Mouse (Mus musculus): ENCODE results near the gene A930018P22Rik. TPM values are rescaled to one million over a fixed set of nuclear protein-coding genes. Genes with fewer than 3 reads are reported as not detected.

A930018P22Rik gene
- total RNA-seq, 1 experiment, result not detected

- in situ Hi-C loops (cut with MboI; ENCODE audit: low sequenced_read_pairs in 2 of 2, unreplicated experiment in 2 of 2), result loop anchor here in 1 of 2 experiments (25.0 kb wide), 1 partner anchor 295 kb away; no protein-coding TSS in a partner anchor
- no peaks in the 10 kb centered on the region for H3K36me3 ChIP-seq (ENCODE audit: control insufficient read depth, insufficient read depth, low read length, poor library complexity, severe bottlenecking)
- H3K4me3 ChIP-seq (ENCODE audit: insufficient read depth in 1 of 2, low read depth in 1 of 2, low read length in 2 of 2, poor library complexity in 1 of 2, severe bottlenecking in 1 of 2), result no peak overlapping the region
- TF ChIP-seq ZNF384 (IDR thresholded peaks at IDR 0.05; ENCODE audit: low read depth, low read length), result no peak
- H3K27ac ChIP-seq (ENCODE audit: insufficient read depth, low read depth, low read length, poor library complexity, severe bottlenecking), result no peak overlapping the region
- H3K4me1 ChIP-seq (ENCODE audit: control insufficient read depth in 2 of 2, insufficient read depth in 2 of 2, low read length in 2 of 2, poor library complexity in 1 of 2), result peaks cover 2% of the 10 kb centered on the region in 2 experiments; a peak in 2 of 4 replicates
- H3K9me3 ChIP-seq (ENCODE audit: control insufficient read depth, insufficient read depth, low read depth, low read length), result no peaks in the 10 kb centered on the region
- no peak overlapping the region for H3K9ac ChIP-seq (ENCODE audit: insufficient read depth, low read depth, low read length, poor library complexity, severe bottlenecking)
- no peak for DNase-seq (ENCODE audit: low read depth, low spot score)
These were observed 19.6 kb downstream of the A930018P22Rik start for GRCm38 (mm10) chr2:104142140-104142539.

GRCm38 (mm10) chr2:104144004-104144403, 21.4 kb downstream of the A930018P22Rik start:
- no peak for DNase-seq (ENCODE audit: low read depth, low spot score)
- TF ChIP-seq HCFC1 (IDR thresholded peaks at IDR 0.05; ENCODE audit: borderline replicate concordance, insufficient read depth, low read length) (no peak), ZC3H11A (IDR thresholded peaks at IDR 0.05; ENCODE audit: borderline replicate concordance, low read depth, low read length) (no peak), ZNF384 (IDR thresholded peaks at IDR 0.05; ENCODE audit: low read depth, low read length) (no peak), MAFK (IDR thresholded peaks at IDR 0.05; ENCODE audit: insufficient read depth, low read depth, low read length) (no peak), CHD2 (IDR thresholded peaks at IDR 0.05; ENCODE audit: low read depth, low read length) (no peak)
- in situ Hi-C loops (cut with MboI; ENCODE audit: low sequenced_read_pairs in 2 of 2, unreplicated experiment in 2 of 2), result loop anchor here in 1 of 2 experiments (25.0 kb wide), 1 partner anchor 293 kb away; no protein-coding TSS in a partner anchor
- H3K9ac ChIP-seq (ENCODE audit: insufficient read depth, low read depth, low read length, poor library complexity, severe bottlenecking), result no peak overlapping the region
- H3K27ac ChIP-seq (ENCODE audit: insufficient read depth, low read depth, low read length, poor library complexity, severe bottlenecking), result no peak overlapping the region
- no peaks in the 10 kb centered on the region for H3K36me3 ChIP-seq (ENCODE audit: control insufficient read depth, insufficient read depth, low read length, poor library complexity, severe bottlenecking)
- no peaks in the 10 kb centered on the region for H3K9me3 ChIP-seq (ENCODE audit: control insufficient read depth, insufficient read depth, low read depth, low read length)
- H3K4me1 ChIP-seq (ENCODE audit: control insufficient read depth in 2 of 2, insufficient read depth in 2 of 2, low read length in 2 of 2, poor library complexity in 1 of 2), result peaks cover 2% of the 10 kb centered on the region in 2 experiments; a peak in 2 of 4 replicates
- H3K4me3 ChIP-seq (ENCODE audit: insufficient read depth in 1 of 2, low read depth in 1 of 2, low read length in 2 of 2, poor library complexity in 1 of 2, severe bottlenecking in 1 of 2), result no peak overlapping the region

GRCm38 (mm10) chr2:104145983-104146382, 23.4 kb downstream of the A930018P22Rik start:
- no peaks in the 10 kb centered on the region for H3K9me3 ChIP-seq (ENCODE audit: control insufficient read depth, insufficient read depth, low read depth, low read length)
- H3K27ac ChIP-seq (ENCODE audit: insufficient read depth, low read depth, low read length, poor library complexity, severe bottlenecking), result no peak overlapping the region
- no peak overlapping the region for H3K9ac ChIP-seq (ENCODE audit: insufficient read depth, low read depth, low read length, poor library complexity, severe bottlenecking)
- in situ Hi-C loops (cut with MboI; ENCODE audit: low sequenced_read_pairs in 2 of 2, unreplicated experiment in 2 of 2), result loop anchor here in 1 of 2 experiments (25.0 kb wide), 1 partner anchor 291 kb away; no protein-coding TSS in a partner anchor
- peaks cover 2% of the 10 kb centered on the region in 2 experiments; a peak in 2 of 4 replicates for H3K4me1 ChIP-seq (ENCODE audit: control insufficient read depth in 2 of 2, insufficient read depth in 2 of 2, low read length in 2 of 2, poor library complexity in 1 of 2)
- TF ChIP-seq MAFK (IDR thresholded peaks at IDR 0.05; ENCODE audit: insufficient read depth, low read depth, low read length), result peak; percentile 99
- no peak; the same call in 1 of the 2 replicates for TF ChIP-seq ZNF384 (IDR thresholded peaks at IDR 0.05; ENCODE audit: low read depth, low read length)
- no peaks in the 10 kb centered on the region for H3K36me3 ChIP-seq (ENCODE audit: control insufficient read depth, insufficient read depth, low read length, poor library complexity, severe bottlenecking)
- no peak overlapping the region for H3K4me3 ChIP-seq (ENCODE audit: insufficient read depth in 1 of 2, low read depth in 1 of 2, low read length in 2 of 2, poor library complexity in 1 of 2, severe bottlenecking in 1 of 2)
- peak; percentile 72 for DNase-seq (ENCODE audit: low read depth, low spot score)

- Histone ChIP-seq H3K9me3 (ENCODE audit: control insufficient read depth, insufficient read depth, low read depth, low read length) (no peaks in the 10 kb centered on the region), H3K27ac (ENCODE audit: insufficient read depth, low read depth, low read length, poor library complexity, severe bottlenecking) (no peak overlapping the region), H3K4me3 (ENCODE audit: insufficient read depth in 1 of 2, low read depth in 1 of 2, low read length in 2 of 2, poor library complexity in 1 of 2, severe bottlenecking in 1 of 2) (no peak overlapping the region), H3K9ac (ENCODE audit: insufficient read depth, low read depth, low read length, poor library complexity, severe bottlenecking) (no peak overlapping the region), H3K4me1 (ENCODE audit: control insufficient read depth in 2 of 2, insufficient read depth in 2 of 2, low read length in 2 of 2, poor library complexity in 1 of 2) (peaks cover 2% of the 10 kb centered on the region in 2 experiments; a peak in 2 of 4 replicates), H3K36me3 (ENCODE audit: control insufficient read depth, insufficient read depth, low read length, poor library complexity, severe bottlenecking) (no peaks in the 10 kb centered on the region)
- no peak for DNase-seq (ENCODE audit: low read depth, low spot score)
- in situ Hi-C loops (cut with MboI; ENCODE audit: low sequenced_read_pairs in 2 of 2, unreplicated experiment in 2 of 2), result loop anchor here in 1 of 2 experiments (25.0 kb wide), 1 partner anchor 289 kb away; no protein-coding TSS in a partner anchor
- TF ChIP-seq MAFK (IDR thresholded peaks at IDR 0.05; ENCODE audit: insufficient read depth, low read depth, low read length), result no peak
- TF ChIP-seq ZNF384 (IDR thresholded peaks at IDR 0.05; ENCODE audit: low read depth, low read length), result no peak
- no peak for TF ChIP-seq CHD2 (IDR thresholded peaks at IDR 0.05; ENCODE audit: low read depth, low read length)
- no peak for TF ChIP-seq HCFC1 (IDR thresholded peaks at IDR 0.05; ENCODE audit: borderline replicate concordance, insufficient read depth, low read length)
- TF ChIP-seq ZC3H11A (IDR thresholded peaks at IDR 0.05; ENCODE audit: borderline replicate concordance, low read depth, low read length), result no peak
These were observed 25.5 kb downstream of the A930018P22Rik start for GRCm38 (mm10) chr2:104147910-104148561.
